Mouse (Mus musculus) erythroblast, embryonic 14.5 days (primary cell): ENCODE results near the gene Gm29666.

Source experiments
- GATA1 ChIP-seq: IDR thresholded peaks from 2 replicates; pipeline ENCODE4 v1.6.1; 2012; ENCODE audit warnings: low read length, inconsistent platforms, mixed read lengths
- TAL1 ChIP-seq: IDR thresholded peaks from 3 replicates; pipeline ENCODE4 v1.6.1; 2012; ENCODE audit warnings: low read length, inconsistent platforms, mixed read lengths

GRCm38 (mm10) chr15:84944319-84944718 lies 24.5 kb upstream of the Gm29666 start:
- TF ChIP-seq TAL1 (no peak), GATA1 (no peak)
